Mouse (Mus musculus) cerebellum, postnatal 36 days (tissue): ENCODE data around the gene H2-Ob.
A peak's percentile ranks its signal among the peaks of the same experiment; 100 is the strongest.

Source experiments
- DNase-seq, 2 experiments: peaks; one replicate each; pipeline ENCODE4 v3.0.0; 2021 to 2022; ENCODE audit warnings: mixed read lengths in 2 of 2

The H2-Ob gene

DNA sequence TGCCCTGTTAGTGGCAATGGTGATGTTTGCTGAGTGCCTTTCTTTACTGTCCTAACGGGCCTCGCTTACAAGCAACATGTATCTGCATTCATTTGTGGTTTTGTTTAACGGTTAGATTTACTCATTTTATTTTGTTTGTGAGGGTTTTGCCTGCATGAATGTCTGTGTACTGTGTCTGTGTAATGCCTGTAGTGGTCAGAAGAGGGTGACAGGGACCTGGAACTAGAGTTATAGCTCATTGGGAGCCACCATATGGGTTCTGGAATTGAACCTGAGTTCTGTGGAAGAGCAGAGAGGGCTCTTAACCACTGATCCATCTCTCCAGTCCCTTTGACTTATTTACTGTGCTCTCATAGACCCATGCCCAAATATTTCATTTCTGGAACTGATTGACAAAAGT lies 8.3 kb downstream of the H2-Ob start:
- no peak for DNase-seq

DNA sequence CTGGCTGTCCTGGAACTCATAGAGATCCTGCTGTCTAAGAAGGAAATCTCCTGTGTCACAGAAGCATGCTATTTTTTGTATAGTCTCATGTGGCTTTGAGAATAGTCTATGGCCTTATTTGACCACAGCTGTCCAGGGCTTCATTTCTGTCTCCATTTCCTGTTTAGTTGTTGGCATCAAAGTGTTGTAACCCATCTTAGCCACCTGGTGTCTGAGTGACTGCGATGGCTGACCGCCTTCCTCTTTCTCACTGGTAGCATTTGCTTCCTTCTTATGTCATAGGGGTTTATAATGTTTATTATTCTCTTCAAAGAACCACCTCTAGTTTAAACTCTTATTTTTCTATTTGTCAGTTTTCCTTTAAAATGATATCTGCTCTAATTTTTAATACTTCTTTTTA lies 10.1 kb downstream of the H2-Ob start:
- DNase-seq, result no peak

DNA sequence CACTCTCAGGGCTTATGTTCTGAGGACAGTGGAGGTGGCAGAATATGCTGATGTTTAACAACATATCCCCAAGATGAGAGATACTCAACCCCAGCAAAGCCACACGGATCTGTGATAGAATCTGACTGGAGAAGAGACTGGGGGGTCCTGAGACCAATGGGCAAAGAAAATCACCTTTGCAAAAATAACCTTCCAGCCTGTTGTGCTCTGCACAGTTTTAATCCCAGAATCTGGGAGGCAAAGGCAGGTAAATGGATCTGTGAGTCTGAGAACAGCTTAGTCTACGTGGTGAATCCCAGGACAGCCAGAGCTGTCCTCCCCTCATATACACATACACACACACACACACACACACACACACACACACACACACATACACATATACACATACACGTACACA lies 10.7 kb downstream of the H2-Ob start:
- no peak for DNase-seq

DNA sequence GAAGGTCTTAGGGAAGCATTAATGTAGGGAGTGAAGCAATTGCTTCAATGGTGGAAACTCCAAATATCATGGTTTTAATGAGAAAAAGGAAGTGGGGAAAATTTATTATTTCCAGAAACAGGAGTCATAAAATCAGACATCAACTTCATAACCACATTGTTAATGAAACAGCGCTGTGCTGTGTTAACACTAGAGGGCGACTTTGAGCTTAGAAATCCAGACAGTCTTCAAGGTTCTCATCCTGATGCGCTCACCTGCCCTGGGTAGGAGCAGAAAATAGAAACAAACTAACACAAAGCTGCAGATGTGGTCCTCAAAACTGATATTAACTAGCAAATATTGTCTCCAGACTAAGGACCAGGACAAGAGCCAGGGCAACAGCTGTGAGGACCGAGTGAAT lies 11.2 kb downstream of the H2-Ob start:
- peak; percentile 37 to 39 for DNase-seq

DNA sequence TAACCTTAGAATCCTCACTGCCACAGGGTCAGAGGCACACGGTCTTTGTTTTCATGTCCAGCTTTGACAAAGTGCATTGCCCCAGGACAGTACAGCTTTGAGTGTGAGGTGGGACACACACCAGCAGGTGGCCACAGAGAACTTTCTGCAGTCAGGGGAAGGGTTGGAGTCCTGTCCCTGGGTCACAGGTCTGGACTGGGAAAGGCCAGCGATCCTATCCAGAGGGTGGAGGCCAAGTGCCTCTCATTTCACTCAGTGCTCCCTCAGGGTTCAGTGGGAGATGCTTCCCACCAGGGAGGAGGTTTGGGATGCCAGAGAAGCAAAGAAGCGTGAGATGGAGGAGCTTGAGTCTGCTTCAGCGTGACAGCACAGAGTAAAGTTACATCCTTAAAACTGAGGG lies 13.0 kb downstream of the H2-Ob start:
- DNase-seq, result no peak

DNA sequence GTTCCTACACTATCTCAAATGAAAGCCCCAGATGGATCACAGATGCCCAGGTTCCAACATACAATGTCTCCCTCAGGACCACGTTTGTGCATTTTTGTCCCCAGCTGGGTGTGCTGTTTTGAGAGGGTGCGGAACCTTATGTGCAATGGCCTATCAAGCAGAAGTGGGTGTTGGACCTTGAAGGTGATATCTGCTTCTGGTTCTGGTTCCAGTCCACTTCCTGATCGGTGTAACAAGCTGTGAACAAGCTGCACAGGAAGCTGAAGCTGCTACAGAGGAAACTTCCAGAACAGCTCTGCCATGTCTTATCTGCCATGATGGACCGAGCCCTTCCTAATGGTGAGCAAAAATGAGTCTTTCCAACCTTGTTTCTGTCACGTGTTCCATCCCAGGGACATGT lies 17.8 kb downstream of the H2-Ob start:
- DNase-seq, result no peak

DNA sequence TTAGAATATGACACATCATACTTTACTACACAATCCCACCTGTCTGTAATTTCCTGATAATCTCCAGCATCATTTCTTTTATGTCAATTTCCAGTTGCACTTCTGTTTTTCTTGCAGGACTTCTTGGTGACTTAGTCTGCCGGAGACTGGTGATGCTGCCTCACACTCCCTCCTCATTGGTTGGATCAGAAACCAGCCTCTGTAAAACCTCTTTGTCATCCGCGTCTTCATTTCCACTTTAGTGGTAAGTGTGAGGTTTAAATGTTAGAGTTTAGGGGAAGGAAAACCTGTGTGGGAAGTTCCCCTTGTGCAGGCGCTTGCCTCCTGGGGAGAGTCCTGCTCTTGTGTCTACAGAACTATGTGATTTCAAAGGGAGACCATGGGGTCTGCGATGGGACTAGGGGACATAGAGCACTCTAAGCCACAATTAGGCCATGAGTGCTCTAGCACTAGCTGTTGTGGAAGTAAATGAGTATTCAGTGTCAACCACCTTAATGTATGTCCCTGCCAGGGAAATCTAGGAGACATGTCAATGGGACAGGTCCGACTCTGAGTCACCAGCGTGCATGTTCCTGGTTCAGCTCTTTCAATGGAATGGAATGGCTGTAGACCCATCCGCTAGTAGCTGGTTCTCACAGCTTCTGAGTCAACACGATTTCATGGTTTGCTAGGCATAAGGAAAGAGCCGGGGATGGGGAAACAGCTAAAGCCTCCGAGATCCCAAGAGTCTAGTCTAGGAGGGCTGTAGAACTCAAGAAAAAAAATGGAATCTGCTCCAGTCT lies 19.1 kb downstream of the H2-Ob start, which contains the start of gene H2-Ab1:
H2-Ab1 (plus strand) TSS at position 96 of the 782 bp plus-strand sequence.
- DNase-seq, result peak; percentile 37 to 45

DNA sequence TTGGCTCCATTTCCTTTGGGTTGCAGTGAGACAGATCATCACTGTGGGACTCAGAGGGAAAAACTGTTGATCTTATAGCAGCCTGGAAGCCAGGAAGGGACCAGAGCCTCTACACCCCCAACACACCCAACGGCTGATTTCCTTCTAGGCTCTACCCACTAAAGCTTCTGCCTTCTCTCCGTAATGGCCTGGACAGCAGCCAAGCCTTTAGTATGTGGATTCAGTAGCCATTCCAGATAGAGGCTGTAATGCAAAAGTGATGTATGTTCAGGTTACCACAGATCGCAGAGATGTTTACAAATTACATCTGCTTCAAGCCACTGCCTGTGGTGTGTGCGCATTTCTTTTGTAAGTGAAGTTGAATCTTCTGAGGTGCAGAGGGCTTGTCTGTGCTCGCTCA lies 21.8 kb downstream of the H2-Ob start:
- DNase-seq, result no peak

DNA sequence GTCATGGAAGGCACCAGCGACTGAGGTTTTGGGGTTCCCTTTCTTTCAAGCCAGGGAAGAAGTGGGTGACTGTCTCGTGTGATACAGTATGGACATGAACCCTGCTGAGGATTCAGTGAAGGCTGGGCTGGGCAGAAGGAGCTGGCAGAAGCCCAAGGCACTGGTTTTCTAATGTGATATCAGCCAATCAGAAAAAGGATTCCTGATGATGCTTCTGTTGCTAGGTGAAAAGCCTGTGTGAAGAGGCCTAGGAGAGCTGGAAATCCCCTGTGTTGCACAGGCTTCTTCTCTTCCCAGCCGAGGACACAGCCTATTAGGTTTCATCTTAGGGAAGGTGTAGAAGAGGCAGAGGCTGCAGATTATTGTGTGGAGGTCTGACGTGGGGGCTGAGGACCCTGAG lies 22.8 kb downstream of the H2-Ob start:
- peak; percentile 7 to 36 for DNase-seq

DNA sequence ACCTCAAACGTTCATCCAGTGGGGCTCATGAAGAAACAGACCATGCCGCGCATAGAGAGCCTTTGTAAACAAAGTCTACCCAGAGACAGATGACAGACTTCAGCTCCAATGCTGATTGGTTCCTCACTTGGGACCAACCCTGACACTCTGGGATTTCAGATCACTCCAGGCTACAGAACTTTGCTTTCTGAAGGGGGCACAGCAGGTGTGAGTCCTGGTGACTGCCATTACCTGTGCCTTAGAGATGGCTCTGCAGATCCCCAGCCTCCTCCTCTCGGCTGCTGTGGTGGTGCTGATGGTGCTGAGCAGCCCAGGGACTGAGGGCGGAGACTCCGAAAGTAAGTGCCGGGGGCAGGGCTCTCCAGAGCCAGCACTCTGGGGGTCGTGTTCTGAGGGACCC lies 24.4 kb downstream of the H2-Ob start:
- peak; percentile 43 to 75 for DNase-seq

DNA sequence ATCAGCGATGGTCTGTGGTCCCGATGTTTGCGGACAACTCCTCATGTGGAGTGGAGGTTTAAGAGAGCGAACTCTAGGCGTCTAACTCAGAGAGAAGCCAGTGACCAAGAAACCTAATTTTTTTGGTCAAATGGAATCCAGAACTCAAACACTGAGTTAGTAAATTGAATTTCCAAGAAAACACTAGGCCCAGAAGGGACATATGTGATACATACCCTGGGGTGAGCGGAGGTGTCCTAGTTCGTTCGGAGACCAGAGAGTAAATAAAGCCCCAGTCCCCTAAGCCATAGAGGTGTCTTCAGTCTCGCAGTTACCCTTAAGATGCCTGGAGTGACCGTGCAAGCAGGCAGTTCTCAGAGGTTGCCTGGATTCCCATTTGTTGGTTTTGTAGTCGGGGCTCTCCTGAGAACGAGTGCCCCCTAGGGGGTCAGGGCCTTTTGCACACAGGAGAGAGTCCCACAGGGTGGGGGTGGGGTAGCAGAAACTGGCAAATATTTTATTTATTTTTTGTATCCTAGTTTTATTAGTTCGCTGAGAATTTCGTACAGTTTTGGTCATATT lies 25.2 kb downstream of the H2-Ob start:
- no peak for DNase-seq

DNA sequence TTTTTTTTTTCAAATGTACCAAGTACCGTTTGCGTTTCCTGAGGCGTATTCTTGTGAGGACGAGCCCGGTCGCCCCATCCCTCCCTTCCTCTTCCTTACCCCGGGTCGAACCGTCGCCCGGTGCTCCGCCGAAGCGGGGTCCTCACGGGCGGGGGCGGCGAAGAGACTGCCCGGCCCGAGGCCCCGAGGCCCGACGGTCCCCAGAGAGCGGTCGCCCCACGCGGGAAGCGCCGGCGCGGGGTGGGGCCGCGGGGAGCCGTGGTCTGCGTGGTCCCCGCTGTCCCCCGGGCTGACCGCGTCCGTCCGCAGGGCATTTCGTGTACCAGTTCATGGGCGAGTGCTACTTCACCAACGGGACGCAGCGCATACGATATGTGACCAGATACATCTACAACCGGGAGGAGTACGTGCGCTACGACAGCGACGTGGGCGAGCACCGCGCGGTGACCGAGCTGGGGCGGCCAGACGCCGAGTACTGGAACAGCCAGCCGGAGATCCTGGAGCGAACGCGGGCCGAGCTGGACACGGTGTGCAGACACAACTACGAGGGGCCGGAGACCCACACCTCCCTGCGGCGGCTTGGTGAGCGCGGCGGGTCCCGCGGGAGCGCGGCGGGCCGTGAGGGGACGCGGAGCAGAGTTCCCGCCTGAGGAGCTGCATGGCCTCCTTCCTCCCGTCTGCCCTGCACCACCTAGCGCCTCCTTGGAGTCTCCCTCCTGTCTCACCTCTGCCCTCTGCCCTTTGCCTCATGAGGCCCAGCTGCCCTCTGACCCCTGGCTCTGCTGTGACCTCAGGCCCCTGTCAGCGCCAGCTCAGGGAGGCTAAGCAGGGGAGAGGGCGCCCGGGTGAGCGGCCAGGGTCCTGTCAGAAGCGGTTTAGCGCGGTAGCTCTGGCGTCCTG lies 26.0 kb downstream of the H2-Ob start:
- no peak for DNase-seq

DNA sequence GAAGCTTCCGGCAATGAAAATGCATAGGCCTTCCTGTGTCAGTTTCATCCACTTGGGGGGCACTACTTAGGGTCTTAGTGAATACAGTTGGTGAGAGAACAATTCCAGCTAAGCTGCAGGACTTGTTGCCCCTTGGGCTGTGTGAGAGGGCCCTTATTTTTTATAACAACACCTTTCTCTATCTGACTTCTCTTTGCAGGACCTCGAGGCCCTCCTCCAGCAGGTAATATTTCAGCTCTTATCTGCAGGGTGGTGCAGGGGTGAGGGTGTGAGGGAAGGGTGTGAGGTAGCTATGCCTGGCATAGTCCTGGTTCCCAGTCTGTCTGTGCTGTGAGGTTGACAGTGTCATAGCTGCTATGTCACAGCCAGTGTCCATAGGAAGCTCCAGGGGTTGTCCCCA lies 29.6 kb downstream of the H2-Ob start:
- no peak for DNase-seq

DNA sequence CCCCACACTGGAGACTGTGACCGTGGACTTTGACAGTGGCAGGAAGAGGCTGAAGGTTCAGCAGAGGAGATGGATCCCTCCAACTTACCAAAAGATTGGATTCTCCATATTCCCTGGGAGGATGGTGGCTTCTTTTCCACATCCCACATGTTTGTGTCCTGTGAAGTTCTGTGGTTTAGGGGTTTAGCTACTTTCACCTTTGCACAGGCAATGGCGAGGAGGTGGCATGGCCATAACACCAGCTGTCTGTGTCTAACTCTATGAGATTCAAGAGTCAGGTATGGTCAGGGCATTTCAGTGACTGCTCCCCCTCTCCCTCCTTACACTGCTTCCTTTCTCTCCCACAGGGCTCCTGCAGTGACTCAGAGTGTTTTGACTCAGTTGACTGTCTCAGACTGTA lies 30.0 kb downstream of the H2-Ob start:
- DNase-seq, result no peak

DNA sequence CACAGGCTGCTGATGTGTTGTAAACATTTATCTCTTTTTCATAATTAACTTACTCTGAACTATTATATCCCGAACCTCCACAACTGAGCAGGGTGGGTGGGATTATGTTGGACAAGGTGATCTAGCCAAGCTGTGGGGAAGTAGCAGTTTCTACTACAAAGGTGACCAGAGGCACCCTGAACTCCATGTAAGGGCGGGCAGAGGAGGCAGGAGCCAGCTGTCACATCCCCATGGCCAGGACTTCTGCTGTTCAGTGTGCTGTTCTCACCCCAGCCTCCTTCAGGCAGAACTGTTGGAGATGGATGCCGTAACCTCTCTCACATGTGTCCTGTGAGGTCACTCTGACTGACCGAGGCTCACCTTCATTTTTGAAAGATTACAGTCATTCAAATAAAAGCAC lies 31.1 kb downstream of the H2-Ob start:
- DNase-seq, result no peak

DNA sequence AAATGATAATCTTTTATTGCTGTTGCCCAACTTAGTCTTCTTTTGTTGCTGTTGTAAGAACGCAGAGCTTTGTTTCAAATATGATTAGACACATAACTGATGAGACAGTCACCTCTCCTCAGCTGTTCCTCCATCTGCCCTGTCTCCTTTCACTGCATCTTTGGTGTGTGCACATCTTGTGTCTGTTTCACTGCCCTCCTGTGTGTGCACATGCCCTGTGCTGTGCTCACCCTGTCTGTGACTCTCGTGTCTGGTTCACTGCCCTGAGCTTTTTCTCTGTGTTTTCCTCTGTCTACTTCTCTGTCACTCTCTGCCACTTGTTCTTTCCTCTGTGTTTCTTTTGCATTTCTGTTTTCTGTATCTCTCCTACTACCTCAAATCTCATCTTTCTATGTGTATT lies 31.5 kb downstream of the H2-Ob start:
- no peak for DNase-seq

DNA sequence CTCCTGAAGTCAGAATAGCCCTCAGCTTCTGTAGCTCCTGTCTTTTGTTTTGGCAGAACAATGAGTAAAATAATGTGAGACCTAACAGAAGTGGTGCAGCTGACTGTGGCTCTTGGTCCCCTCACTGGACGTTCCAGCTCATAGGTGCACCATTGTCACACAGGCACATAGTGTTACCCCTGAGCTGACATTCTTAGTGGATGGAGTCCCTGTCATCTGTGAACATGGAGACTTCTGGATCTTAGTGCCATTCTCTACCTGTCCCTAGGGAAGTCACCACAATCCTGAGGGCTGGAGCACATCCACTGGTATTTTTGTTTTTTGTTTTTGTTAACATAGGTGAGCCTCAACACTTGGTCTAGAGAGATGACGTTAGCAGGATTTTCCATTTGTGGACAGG lies 32.2 kb downstream of the H2-Ob start:
- DNase-seq, result no peak

DNA sequence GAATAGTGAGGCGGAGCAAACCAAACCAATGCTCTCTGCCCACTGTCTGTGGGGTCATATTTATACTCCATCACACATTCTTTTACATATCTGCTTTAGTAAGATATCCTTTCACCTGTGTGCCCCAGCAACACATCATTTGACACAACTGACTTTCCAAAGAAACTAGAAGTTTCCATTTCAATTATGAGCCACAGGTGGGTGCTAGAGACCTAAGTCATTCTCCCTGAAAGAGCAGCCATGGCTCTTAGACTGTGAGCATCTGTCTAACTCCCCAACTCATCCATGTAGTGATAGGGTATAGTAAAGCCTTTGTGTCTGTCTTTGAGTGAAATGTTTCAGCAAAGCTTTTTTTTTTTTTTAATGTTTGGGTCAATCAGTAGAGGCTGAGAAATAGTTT lies 33.4 kb downstream of the H2-Ob start:
- no peak for DNase-seq

DNA sequence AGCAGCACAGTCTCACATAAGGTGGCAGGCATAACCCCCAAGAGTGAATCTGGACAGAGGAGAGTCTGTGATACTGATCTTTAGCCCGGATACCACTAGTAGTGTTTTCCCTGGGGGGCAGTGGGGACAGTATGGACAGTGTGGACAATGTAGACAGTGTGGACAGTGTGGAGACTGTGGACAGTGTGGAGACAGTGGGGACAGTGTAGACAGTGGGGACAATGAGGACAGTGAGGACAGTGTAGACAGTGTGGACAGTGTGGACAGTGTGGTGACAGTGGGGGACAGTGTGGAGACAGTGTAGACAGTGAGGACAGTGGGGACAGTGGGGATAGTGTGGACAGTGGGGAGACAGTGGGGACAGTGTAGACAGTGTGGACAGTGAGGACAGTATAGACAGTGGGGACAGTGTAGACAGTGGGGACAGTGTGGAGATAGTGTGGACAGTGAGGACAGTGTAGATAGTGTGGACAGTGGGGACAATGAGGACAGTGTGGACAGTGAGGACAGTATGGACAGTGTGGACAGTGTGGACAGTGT lies 41.9 kb downstream of the H2-Ob start:
- DNase-seq, result no peak

DNA sequence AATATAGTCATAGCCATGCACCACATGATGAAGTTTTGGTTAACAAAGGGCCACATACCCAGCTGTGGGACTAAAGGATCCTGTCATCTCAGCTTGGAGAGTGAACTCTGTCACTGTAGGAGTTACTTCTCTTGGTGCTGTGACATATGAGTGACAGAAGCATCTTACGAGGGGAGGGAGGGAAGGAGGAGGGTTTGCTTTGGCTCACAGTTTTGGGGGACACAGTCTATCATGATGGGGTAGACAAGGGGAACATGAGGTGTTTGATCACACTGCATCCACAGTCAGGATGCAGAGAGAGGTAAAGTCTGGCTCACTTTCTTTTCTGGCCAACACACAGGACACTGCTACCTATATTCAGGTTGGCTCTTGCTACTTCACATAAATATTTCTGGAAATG lies 43.1 kb downstream of the H2-Ob start:
- no peak for DNase-seq

DNA sequence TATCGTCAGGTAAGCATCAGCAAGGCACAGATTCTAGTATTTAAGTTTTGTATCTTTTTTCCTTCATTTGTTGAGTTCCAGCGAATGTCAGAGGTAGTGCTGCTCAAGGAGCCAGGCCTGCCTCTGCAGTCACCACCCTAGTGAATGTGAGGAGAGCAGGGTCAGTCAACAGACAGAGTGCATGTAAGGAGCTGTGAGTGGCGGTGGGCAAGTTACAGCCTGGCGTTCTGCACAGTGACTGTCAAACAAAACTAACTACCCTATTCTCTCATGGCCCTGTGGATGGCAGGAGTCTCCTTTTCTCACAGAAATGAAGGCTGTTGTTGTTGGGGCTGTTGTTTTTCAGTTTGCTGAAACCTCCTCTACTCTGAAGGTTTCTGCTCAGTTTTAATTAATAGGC lies 46.7 kb downstream of the H2-Ob start:
- DNase-seq, result no peak

DNA sequence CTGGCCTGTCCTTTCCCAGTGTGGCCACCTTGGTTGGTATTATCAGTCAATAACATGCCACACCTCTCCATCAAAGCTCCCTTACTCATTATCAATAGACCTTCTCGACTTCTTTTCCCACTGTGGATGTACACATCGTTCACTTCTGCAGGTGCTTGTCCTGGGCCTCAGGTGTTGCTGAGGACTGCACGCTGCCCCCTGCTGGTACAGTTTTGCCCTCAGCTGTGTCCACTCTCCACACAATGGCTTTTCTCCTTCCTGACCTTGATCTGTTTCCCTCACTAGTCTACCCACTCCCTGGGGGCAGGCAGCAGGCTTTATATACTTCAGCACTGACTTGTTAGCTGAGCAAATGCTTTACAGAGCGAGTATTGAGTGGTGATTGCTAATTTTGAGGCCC lies 47.1 kb downstream of the H2-Ob start:
- DNase-seq, result no peak

DNA sequence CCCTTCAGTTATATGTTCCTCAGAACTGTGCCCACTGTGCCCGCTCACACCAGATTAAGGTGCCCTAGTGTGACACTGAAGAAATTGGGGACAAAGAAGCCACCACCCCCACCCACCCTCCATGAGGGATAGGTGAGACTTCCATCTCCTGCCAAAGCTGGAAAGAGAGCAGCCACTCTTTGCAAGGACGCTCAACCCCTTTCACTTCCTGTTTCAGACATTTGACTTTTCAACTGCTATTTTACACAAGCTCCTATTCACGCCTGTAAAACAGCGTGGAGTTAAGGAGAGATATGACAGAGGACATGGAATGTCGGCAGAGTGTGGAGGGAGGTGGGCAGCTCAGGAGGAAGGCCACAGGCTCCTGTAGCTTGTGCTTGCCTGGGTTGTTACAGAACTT lies 47.8 kb downstream of the H2-Ob start:
- no peak for DNase-seq

DNA sequence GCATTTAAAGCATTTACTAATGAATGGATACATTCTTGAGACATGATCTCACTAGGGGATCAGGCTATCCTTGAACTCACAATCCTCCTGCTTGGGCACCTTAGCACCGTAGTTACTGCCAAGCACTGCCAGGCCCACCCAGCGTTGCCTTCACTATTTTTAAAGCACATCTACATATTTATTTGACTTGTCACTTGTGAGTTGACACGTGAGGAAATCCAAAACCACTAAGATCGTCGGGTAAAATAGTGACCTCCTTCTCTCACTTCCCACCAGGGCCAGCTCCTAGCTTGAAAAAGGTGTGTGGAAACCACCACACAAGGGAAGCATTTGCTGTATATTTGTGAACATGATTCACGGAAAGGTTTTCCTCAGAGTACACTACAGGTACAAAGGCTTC lies 48.3 kb downstream of the H2-Ob start:
- DNase-seq, result no peak
